Mouse (Mus musculus): ENCODE results near the gene Pmpca. TPM values are rescaled to one million over a fixed set of nuclear protein-coding genes. Genes with fewer than 3 reads are reported as not detected.
"Not testable (repeated sequence)": the region's sequence is repeated elsewhere in the genome, so short reads cannot be mapped to it uniquely, and the experiment has no call there.

Gene Pmpca
- polyA plus RNA-seq, 1 experiment from 2014 or later, result 142 TPM

GRCm38 (mm10) chr2:26372396-26372795 is 16.7 kb upstream of the Pmpca start:
- no peak overlapping the region for H3K4me3 ChIP-seq
- no peak for ATAC-seq (ENCODE audit: insufficient number of reproducible peaks, low FRiP score)
- no peak overlapping the region for H3K4me2 ChIP-seq
- H3K4me1 ChIP-seq (replicated peaks), result no peaks in the 10 kb centered on the region
- H3K27me3 ChIP-seq (replicated peaks), result no peaks in the 10 kb centered on the region
- 90% methylated on average over 8 of the region's 8 CpGs for WGBS
- H3K36me3 ChIP-seq, result peaks cover 97% of the 10 kb centered on the region
- H3K9me3 ChIP-seq (replicated peaks), result no peaks in the 10 kb centered on the region
- H3K9ac ChIP-seq, result no peak overlapping the region
- no peak overlapping the region for H3K27ac ChIP-seq (ENCODE audit: poor library complexity, severe bottlenecking)

GRCm38 (mm10) chr2:26380131-26380771 is 8.9 kb upstream of the Pmpca start, which contains the start of gene Snapc4:
Snapc4 (minus strand) TSS chr2:26380653.
- Histone ChIP-seq H3K4me2 (peak within 1 kb of the TSS; percentile 88), H3K27ac (ENCODE audit: poor library complexity, severe bottlenecking) (peak within 1 kb of the TSS; percentile 3; the same call in 1 of the 2 replicates), H3K36me3 (peaks cover 73% of the 10 kb centered on the region), H3K9ac (peak within 1 kb of the TSS; percentile 80), H3K4me1 (replicated peaks) (no peaks in the 10 kb centered on the region; the same call in 1 of the 2 replicates), H3K4me3 (peak within 1 kb of the TSS; percentile 71), H3K9me3 (replicated peaks) (no peaks in the 10 kb centered on the region), H3K27me3 (replicated peaks) (no peaks in the 10 kb centered on the region)
- ATAC-seq (ENCODE audit: insufficient number of reproducible peaks, low FRiP score), result peak; percentile 90
- under 1% methylated on average over 38 of the region's 38 CpGs for WGBS

- Histone ChIP-seq H3K36me3 (peaks cover 74% of the 10 kb centered on the region), H3K9ac (peak overlapping the region; percentile 80), H3K4me2 (peak overlapping the region; percentile 88), H3K4me3 (peak overlapping the region; percentile 71)
- not testable (repeated sequence) for H3K27ac ChIP-seq (ENCODE audit: poor library complexity, severe bottlenecking); H3K4me1 ChIP-seq (replicated peaks); H3K9me3 ChIP-seq (replicated peaks); H3K27me3 ChIP-seq (replicated peaks)
- ATAC-seq (ENCODE audit: insufficient number of reproducible peaks, low FRiP score), result peak; percentile 7; the same call in 1 of the 2 replicates
- 30% methylated on average over 6 of the region's 6 CpGs for WGBS
Measured at GRCm38 (mm10) chr2:26380871-26381270, 8.3 kb upstream of the Pmpca start.

GRCm38 (mm10) chr2:26387713-26388112 is 1.4 kb upstream of the Pmpca start:
- Histone ChIP-seq H3K27ac (ENCODE audit: poor library complexity, severe bottlenecking) (no peak overlapping the region), H3K9me3 (replicated peaks) (no peaks in the 10 kb centered on the region), H3K36me3 (peaks cover 76% of the 10 kb centered on the region), H3K27me3 (replicated peaks) (no peaks in the 10 kb centered on the region), H3K9ac (no peak overlapping the region), H3K4me2 (peak overlapping the region; percentile 98), H3K4me1 (replicated peaks) (peaks cover 20% of the 10 kb centered on the region), H3K4me3 (peak overlapping the region; percentile 95)
- WGBS, result 86% methylated on average over 3 of the region's 3 CpGs
- ATAC-seq (ENCODE audit: insufficient number of reproducible peaks, low FRiP score), result no peak

GRCm38 (mm10) chr2:26388682-26389153 is 421 bp upstream of the Pmpca start:
- Histone ChIP-seq H3K4me1 (replicated peaks) (peaks cover 20% of the 10 kb centered on the region), H3K4me3 (peak overlapping the region; percentile 95), H3K36me3 (peaks cover 76% of the 10 kb centered on the region), H3K9ac (peak overlapping the region; percentile 94), H3K4me2 (peak overlapping the region; percentile 98), H3K27ac (ENCODE audit: poor library complexity, severe bottlenecking) (peak overlapping the region; percentile 34), H3K27me3 (replicated peaks) (no peaks in the 10 kb centered on the region), H3K9me3 (replicated peaks) (no peaks in the 10 kb centered on the region)
- WGBS, result under 1% methylated on average over 40 of the region's 45 CpGs
- ATAC-seq (ENCODE audit: insufficient number of reproducible peaks, low FRiP score), result peak; percentile 58

- no peaks in the 10 kb centered on the region for H3K27me3 ChIP-seq (replicated peaks)
- peaks cover 20% of the 10 kb centered on the region for H3K4me1 ChIP-seq (replicated peaks)
- WGBS, result 83% methylated on average over 3 of the region's 3 CpGs
- no peak overlapping the region for H3K9ac ChIP-seq
- H3K36me3 ChIP-seq, result peaks cover 76% of the 10 kb centered on the region
- H3K4me2 ChIP-seq, result no peak overlapping the region
- no peaks in the 10 kb centered on the region for H3K9me3 ChIP-seq (replicated peaks)
- no peak for ATAC-seq (ENCODE audit: insufficient number of reproducible peaks, low FRiP score)
- no peak overlapping the region for H3K4me3 ChIP-seq
- H3K27ac ChIP-seq (ENCODE audit: poor library complexity, severe bottlenecking), result no peak overlapping the region
Measured at GRCm38 (mm10) chr2:26390954-26391353, 1.8 kb downstream of the Pmpca start.

GRCm38 (mm10) chr2:26391617-26392016 is 2.5 kb downstream of the Pmpca start:
- 90% methylated on average over 6 of the region's 6 CpGs for WGBS
- Histone ChIP-seq H3K27me3 (replicated peaks) (no peaks in the 10 kb centered on the region), H3K4me3 (no peak overlapping the region), H3K9me3 (replicated peaks) (no peaks in the 10 kb centered on the region), H3K36me3 (peaks cover 76% of the 10 kb centered on the region), H3K4me2 (no peak overlapping the region), H3K4me1 (replicated peaks) (peaks cover 20% of the 10 kb centered on the region), H3K27ac (ENCODE audit: poor library complexity, severe bottlenecking) (no peak overlapping the region), H3K9ac (no peak overlapping the region)
- ATAC-seq (ENCODE audit: insufficient number of reproducible peaks, low FRiP score), result no peak

GRCm38 (mm10) chr2:26398978-26399377 is 9.8 kb downstream of the Pmpca start:
- peaks cover 87% of the 10 kb centered on the region for H3K36me3 ChIP-seq
- ATAC-seq (ENCODE audit: insufficient number of reproducible peaks, low FRiP score), result no peak
- H3K4me1 ChIP-seq (replicated peaks), result no peaks in the 10 kb centered on the region; the same call in 1 of the 2 replicates
- WGBS, result 85% methylated on average over 8 of the region's 8 CpGs
- H3K27ac ChIP-seq (ENCODE audit: poor library complexity, severe bottlenecking), result no peak overlapping the region
- H3K9me3 ChIP-seq (replicated peaks), result no peaks in the 10 kb centered on the region
- H3K27me3 ChIP-seq (replicated peaks), result no peaks in the 10 kb centered on the region
- H3K4me3 ChIP-seq, result no peak overlapping the region
- no peak overlapping the region for H3K9ac ChIP-seq
- H3K4me2 ChIP-seq, result no peak overlapping the region

- no peaks in the 10 kb centered on the region for H3K9me3 ChIP-seq (replicated peaks)
- H3K4me1 ChIP-seq (replicated peaks), result peaks cover 2% of the 10 kb centered on the region; the same call in 1 of the 2 replicates
- 69% methylated on average over 5 of the region's 5 CpGs for WGBS
- H3K4me2 ChIP-seq, result no peak overlapping the region
- H3K36me3 ChIP-seq, result peaks cover 80% of the 10 kb centered on the region
- H3K9ac ChIP-seq, result no peak overlapping the region
- ATAC-seq (ENCODE audit: insufficient number of reproducible peaks, low FRiP score), result 0 out of 2 replicates have a peak, but pooled peaks have one; percentile 26
- no peak overlapping the region for H3K4me3 ChIP-seq
- H3K27ac ChIP-seq (ENCODE audit: poor library complexity, severe bottlenecking), result no peak overlapping the region
- H3K27me3 ChIP-seq (replicated peaks), result no peaks in the 10 kb centered on the region
Measured at GRCm38 (mm10) chr2:26399647-26400046, 10.5 kb downstream of the Pmpca start.

GRCm38 (mm10) chr2:26400296-26400695 is 11.2 kb downstream of the Pmpca start:
- no peak overlapping the region for H3K4me2 ChIP-seq
- no peaks in the 10 kb centered on the region for H3K27me3 ChIP-seq (replicated peaks)
- peaks cover 3% of the 10 kb centered on the region; the same call in 1 of the 2 replicates for H3K4me1 ChIP-seq (replicated peaks)
- no peaks in the 10 kb centered on the region for H3K9me3 ChIP-seq (replicated peaks)
- no peak overlapping the region for H3K27ac ChIP-seq (ENCODE audit: poor library complexity, severe bottlenecking)
- 83% methylated on average over 5 of the region's 5 CpGs for WGBS
- no peak for ATAC-seq (ENCODE audit: insufficient number of reproducible peaks, low FRiP score)
- peaks cover 74% of the 10 kb centered on the region for H3K36me3 ChIP-seq
- no peak overlapping the region for H3K9ac ChIP-seq
- H3K4me3 ChIP-seq, result no peak overlapping the region

- Histone ChIP-seq H3K4me2 (no peak overlapping the region), H3K36me3 (peaks cover 67% of the 10 kb centered on the region), H3K4me3 (no peak overlapping the region), H3K27me3 (replicated peaks) (no peaks in the 10 kb centered on the region), H3K4me1 (replicated peaks) (peaks cover 11% of the 10 kb centered on the region), H3K9ac (no peak overlapping the region), H3K27ac (ENCODE audit: poor library complexity, severe bottlenecking) (no peak overlapping the region), H3K9me3 (replicated peaks) (no peaks in the 10 kb centered on the region)
- ATAC-seq (ENCODE audit: insufficient number of reproducible peaks, low FRiP score), result no peak
- WGBS, result 84% methylated on average over 4 of the region's 4 CpGs
Measured at GRCm38 (mm10) chr2:26401023-26401422, 11.9 kb downstream of the Pmpca start.

Data from heart, embryonic 12.5 days (tissue).